Mouse (Mus musculus): ENCODE data around the gene Med8.

The Med8 gene

DNA sequence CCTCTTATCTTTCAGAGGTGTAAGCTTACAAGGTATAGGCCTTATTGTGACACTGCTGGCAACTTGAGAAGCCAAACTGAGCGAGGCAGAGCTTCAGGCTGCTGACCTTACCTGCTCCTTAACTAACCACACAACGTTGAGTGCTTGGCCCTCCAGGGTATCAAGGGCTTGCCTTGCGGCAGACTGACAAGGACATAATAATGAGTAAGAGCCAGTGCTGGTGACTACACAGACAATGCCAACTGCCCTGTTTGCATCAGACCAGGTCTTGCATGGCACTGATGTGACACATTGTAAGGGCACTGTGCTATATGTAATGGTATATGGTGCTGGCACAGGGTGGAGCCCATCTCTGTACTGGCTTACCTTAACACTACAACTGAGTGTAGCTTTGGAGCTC, 40.5 kb upstream of the Med8 start:
- TF ChIP-seq CTCF (conservative IDR thresholded peaks at IDR 0.05; ENCODE audit: low read length) (no peak), NANOG (IDR thresholded peaks at IDR 0.05; ENCODE audit: borderline replicate concordance, low read length) (no peak), POU5F1 (IDR thresholded peaks at IDR 0.05; ENCODE audit: borderline replicate concordance, low read length) (no peak)
- Histone ChIP-seq H3K36me3 (ENCODE audit: insufficient read depth, low read length) (peaks cover 95% of the 10 kb centered on the region), H3K4me3 (replicated peaks; ENCODE audit: low read length) (no peak overlapping the region), H3K9me3 (ENCODE audit: low read length) (no peaks in the 10 kb centered on the region), H3K4me1 (replicated peaks; ENCODE audit: low read depth, low read length) (peaks cover 19% of the 10 kb centered on the region), H3K27me3 (ENCODE audit: insufficient read depth, low read length) (no peaks in the 10 kb centered on the region)

DNA sequence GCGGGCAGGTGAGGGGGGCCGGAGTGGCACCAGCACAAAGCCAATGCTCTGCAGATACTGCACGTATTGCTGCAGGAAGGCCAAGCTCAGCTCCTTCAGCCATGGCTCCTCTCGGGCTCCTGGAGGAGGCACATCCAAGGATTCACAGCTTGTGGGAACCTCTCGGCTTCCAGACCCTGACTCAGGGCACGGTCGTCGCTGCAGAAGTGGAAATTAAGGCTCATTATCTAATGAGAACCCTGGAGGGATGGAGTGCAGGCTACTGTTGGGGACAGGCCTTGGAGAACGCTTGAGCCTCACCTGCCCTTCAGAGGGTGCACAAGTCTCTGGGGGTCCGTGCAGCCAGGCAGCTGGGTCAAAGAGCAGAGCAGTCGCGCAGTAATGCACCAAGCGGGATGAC, 37.3 kb upstream of the Med8 start:
- peaks cover 99% of the 10 kb centered on the region for H3K36me3 ChIP-seq (ENCODE audit: insufficient read depth, low read length)
- no peak overlapping the region for H3K4me3 ChIP-seq (replicated peaks; ENCODE audit: low read length)
- peaks cover 20% of the 10 kb centered on the region for H3K4me1 ChIP-seq (replicated peaks; ENCODE audit: low read depth, low read length)
- TF ChIP-seq POU5F1 (IDR thresholded peaks at IDR 0.05; ENCODE audit: borderline replicate concordance, low read length) (no peak), NANOG (IDR thresholded peaks at IDR 0.05; ENCODE audit: borderline replicate concordance, low read length) (no peak), CTCF (conservative IDR thresholded peaks at IDR 0.05; ENCODE audit: low read length) (no peak)
- H3K27me3 ChIP-seq (ENCODE audit: insufficient read depth, low read length), result no peaks in the 10 kb centered on the region
- no peaks in the 10 kb centered on the region for H3K9me3 ChIP-seq (ENCODE audit: low read length)

DNA sequence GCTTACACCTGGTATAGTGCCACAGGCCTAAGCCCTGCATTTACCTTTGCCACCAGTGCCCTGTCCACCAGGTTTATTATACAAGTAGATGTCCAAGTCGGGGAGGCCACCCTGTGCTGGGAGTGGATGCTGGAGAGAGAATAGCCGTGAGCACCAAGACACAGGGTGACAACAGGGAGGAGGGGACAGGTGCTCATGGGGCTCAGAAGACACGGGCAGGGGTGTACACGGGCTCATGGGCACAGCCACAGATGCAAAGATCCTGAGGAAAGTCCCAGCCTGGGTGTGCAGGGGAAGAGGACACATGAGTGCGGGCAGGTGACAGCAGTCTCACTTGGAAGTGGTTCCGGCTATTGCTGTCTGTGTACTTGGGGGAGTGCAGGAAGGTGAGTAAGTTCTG, 33.1 kb upstream of the Med8 start:
- H3K4me1 ChIP-seq (replicated peaks; ENCODE audit: low read depth, low read length), result peaks cover 20% of the 10 kb centered on the region
- peaks cover 100% of the 10 kb centered on the region for H3K36me3 ChIP-seq (ENCODE audit: insufficient read depth, low read length)
- no peaks in the 10 kb centered on the region for H3K27me3 ChIP-seq (ENCODE audit: insufficient read depth, low read length)
- H3K9me3 ChIP-seq (ENCODE audit: low read length), result no peaks in the 10 kb centered on the region
- H3K4me3 ChIP-seq (replicated peaks; ENCODE audit: low read length), result no peak overlapping the region
- TF ChIP-seq POU5F1 (IDR thresholded peaks at IDR 0.05; ENCODE audit: borderline replicate concordance, low read length), result no peak
- TF ChIP-seq CTCF (conservative IDR thresholded peaks at IDR 0.05; ENCODE audit: low read length), result no peak
- no peak for TF ChIP-seq NANOG (IDR thresholded peaks at IDR 0.05; ENCODE audit: borderline replicate concordance, low read length)

DNA sequence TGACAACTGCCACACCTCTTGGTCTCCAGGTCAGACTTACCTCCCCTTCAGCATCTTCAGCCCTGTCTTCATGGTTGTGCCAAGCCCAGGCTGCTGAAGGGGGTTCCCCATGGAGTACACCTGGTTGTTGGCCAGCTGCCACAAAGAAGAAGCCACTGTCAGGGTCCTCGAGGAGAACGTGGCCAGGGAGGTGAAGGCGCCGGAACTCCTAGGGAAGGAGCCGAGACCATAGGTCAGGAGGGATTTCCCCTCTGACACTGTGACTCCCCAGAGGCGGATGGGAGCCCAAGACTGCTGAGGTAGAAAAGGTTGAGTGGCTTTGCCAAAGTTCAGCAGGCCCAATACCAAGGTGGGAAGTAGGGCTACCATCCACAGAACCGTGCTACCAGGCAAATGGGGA, 25.9 kb upstream of the Med8 start:
- H3K36me3 ChIP-seq (ENCODE audit: insufficient read depth, low read length), result peaks cover 100% of the 10 kb centered on the region
- H3K4me3 ChIP-seq (replicated peaks; ENCODE audit: low read length), result no peak overlapping the region
- H3K9me3 ChIP-seq (ENCODE audit: low read length), result no peaks in the 10 kb centered on the region
- H3K4me1 ChIP-seq (replicated peaks; ENCODE audit: low read depth, low read length), result peaks cover 3% of the 10 kb centered on the region; the same call in 1 of the 2 replicates
- no peak for TF ChIP-seq POU5F1 (IDR thresholded peaks at IDR 0.05; ENCODE audit: borderline replicate concordance, low read length)
- TF ChIP-seq NANOG (IDR thresholded peaks at IDR 0.05; ENCODE audit: borderline replicate concordance, low read length), result no peak
- TF ChIP-seq CTCF (conservative IDR thresholded peaks at IDR 0.05; ENCODE audit: low read length), result no peak
- H3K27me3 ChIP-seq (ENCODE audit: insufficient read depth, low read length), result no peaks in the 10 kb centered on the region

DNA sequence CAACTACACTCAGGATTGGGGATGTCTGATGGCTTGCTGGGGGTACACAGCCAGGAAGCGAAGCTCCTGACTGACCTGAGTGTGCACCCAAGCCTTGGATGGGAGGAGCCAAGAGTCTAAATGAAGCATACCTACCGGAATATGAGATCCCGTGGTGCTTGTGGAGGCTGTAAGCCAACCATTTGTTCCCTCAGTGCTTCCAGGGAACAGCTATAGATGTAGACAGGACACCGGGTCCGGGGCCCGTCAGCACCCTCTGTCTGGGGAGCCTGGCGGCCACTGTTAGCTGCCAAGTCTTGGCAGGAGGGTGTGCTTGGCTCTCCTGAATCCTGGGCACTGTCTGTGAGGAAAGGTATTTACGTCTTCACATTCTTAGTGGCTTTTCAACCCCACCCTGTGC, 21.8 kb upstream of the Med8 start:
- H3K9me3 ChIP-seq (ENCODE audit: low read length), result no peaks in the 10 kb centered on the region

DNA sequence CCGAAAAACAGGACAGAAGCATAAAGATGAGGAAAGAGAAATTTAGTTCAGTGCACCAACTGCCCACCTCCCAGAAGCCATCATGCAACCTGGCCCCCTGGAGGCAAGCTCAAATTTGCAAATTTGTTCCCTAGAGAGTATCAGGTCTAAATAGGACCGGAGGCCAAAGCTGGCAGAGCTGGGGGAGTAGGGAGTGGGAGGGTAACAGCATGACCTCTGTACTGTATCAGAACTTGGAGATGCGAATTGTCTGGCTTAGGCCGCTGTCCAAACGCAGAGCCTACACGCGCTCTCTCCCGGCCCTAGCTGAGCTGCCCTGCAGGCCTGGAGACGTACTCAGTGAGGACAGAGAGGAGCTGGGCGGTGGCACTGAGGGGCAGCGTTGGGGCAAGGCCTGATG, 19.0 kb upstream of the Med8 start:
- Histone ChIP-seq H3K4me3 (replicated peaks; ENCODE audit: low read length) (no peak overlapping the region), H3K4me1 (replicated peaks; ENCODE audit: low read depth, low read length) (peaks cover 28% of the 10 kb centered on the region), H3K9me3 (ENCODE audit: low read length) (no peaks in the 10 kb centered on the region), H3K36me3 (ENCODE audit: insufficient read depth, low read length) (peaks cover 100% of the 10 kb centered on the region), H3K27me3 (ENCODE audit: insufficient read depth, low read length) (no peaks in the 10 kb centered on the region)
- TF ChIP-seq POU5F1 (IDR thresholded peaks at IDR 0.05; ENCODE audit: borderline replicate concordance, low read length) (no peak), CTCF (conservative IDR thresholded peaks at IDR 0.05; ENCODE audit: low read length) (no peak), NANOG (IDR thresholded peaks at IDR 0.05; ENCODE audit: borderline replicate concordance, low read length) (no peak)

More for the DNA sequence above, 21.8 kb upstream of the Med8 start:
- TF ChIP-seq POU5F1 (IDR thresholded peaks at IDR 0.05; ENCODE audit: borderline replicate concordance, low read length) (no peak), NANOG (IDR thresholded peaks at IDR 0.05; ENCODE audit: borderline replicate concordance, low read length) (no peak), CTCF (conservative IDR thresholded peaks at IDR 0.05; ENCODE audit: low read length) (no peak)
- no peaks in the 10 kb centered on the region for H3K27me3 ChIP-seq (ENCODE audit: insufficient read depth, low read length)
- peaks cover 28% of the 10 kb centered on the region for H3K4me1 ChIP-seq (replicated peaks; ENCODE audit: low read depth, low read length)
- H3K36me3 ChIP-seq (ENCODE audit: insufficient read depth, low read length), result peaks cover 100% of the 10 kb centered on the region
- no peak overlapping the region for H3K4me3 ChIP-seq (replicated peaks; ENCODE audit: low read length)

DNA sequence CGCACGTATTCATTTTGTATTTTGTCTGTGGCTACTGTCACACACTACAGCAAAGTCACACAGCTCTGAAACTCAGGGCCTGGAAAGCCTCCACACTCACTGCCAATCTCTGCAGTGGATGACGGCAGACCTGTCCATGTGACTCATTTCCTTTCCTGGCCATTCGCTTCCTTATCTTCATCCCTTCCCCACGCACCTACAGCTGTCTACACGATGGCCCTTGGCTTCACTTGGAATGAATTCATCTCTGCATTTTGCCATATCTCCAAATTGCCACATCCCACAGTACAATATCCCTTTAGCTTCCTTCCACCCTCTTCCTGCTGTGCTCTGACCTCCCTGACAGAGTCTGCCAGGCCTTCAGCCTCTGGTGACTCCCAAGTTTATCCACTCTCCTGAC, 14.6 kb upstream of the Med8 start:
- Histone ChIP-seq H3K4me1 (replicated peaks; ENCODE audit: low read depth, low read length) (peaks cover 19% of the 10 kb centered on the region), H3K27me3 (ENCODE audit: insufficient read depth, low read length) (no peaks in the 10 kb centered on the region), H3K36me3 (ENCODE audit: insufficient read depth, low read length) (peaks cover 98% of the 10 kb centered on the region), H3K4me3 (replicated peaks; ENCODE audit: low read length) (no peak overlapping the region), H3K9me3 (ENCODE audit: low read length) (no peaks in the 10 kb centered on the region)
- TF ChIP-seq NANOG (IDR thresholded peaks at IDR 0.05; ENCODE audit: borderline replicate concordance, low read length) (no peak), POU5F1 (IDR thresholded peaks at IDR 0.05; ENCODE audit: borderline replicate concordance, low read length) (no peak)

DNA sequence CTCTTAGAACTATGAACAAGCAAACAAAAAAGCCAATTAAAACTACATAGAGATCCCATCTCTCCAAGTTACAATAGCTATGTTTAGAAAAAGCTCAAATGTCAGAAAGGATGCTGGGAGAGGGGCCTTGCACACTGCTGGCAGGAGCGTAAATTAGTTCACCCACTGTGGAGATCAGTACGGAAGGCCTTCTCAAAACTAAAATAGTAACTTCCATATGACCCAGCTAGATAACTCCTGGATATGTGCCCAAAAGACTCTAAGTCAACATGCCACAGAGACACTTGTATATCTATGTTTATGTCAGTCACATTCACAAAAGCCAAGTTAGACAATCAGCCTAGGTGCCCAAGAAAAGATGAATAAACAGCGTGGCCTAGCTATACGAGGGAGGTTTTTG, 13.8 kb upstream of the Med8 start:
- Histone ChIP-seq H3K36me3 (ENCODE audit: insufficient read depth, low read length) (peaks cover 98% of the 10 kb centered on the region), H3K27me3 (ENCODE audit: insufficient read depth, low read length) (no peaks in the 10 kb centered on the region), H3K9me3 (ENCODE audit: low read length) (no peaks in the 10 kb centered on the region), H3K4me3 (replicated peaks; ENCODE audit: low read length) (no peak overlapping the region), H3K4me1 (replicated peaks; ENCODE audit: low read depth, low read length) (peaks cover 12% of the 10 kb centered on the region)
- TF ChIP-seq POU5F1 (IDR thresholded peaks at IDR 0.05; ENCODE audit: borderline replicate concordance, low read length), result no peak

DNA sequence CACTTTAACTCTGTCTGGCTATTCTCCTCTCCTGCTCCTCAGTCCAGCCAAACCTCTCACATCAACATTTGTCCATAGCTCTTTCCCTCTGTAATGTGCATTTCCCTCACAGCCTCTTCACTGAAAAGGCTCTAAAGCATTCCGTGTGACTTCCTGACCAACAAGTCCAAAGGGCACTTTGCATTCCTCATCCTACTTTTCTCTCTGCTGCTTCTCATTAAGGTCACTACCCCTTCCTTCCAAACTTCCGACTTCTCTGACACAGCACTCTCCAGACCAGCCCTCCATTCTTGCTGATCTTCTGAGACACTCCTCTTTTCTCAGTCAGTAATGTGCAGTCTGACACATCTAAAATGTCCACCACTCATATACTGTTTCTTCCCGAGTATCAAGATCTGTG, 12.7 kb upstream of the Med8 start:
- Histone ChIP-seq H3K36me3 (ENCODE audit: insufficient read depth, low read length) (peaks cover 98% of the 10 kb centered on the region), H3K4me1 (replicated peaks; ENCODE audit: low read depth, low read length) (peaks cover 6% of the 10 kb centered on the region), H3K27me3 (ENCODE audit: insufficient read depth, low read length) (no peaks in the 10 kb centered on the region), H3K4me3 (replicated peaks; ENCODE audit: low read length) (no peak overlapping the region), H3K9me3 (ENCODE audit: low read length) (no peaks in the 10 kb centered on the region)
- TF ChIP-seq NANOG (IDR thresholded peaks at IDR 0.05; ENCODE audit: borderline replicate concordance, low read length) (no peak), POU5F1 (IDR thresholded peaks at IDR 0.05; ENCODE audit: borderline replicate concordance, low read length) (no peak), CTCF (conservative IDR thresholded peaks at IDR 0.05; ENCODE audit: low read length) (no peak)

Measured in E14TG2a.4 (cell line).